Mouse (Mus musculus): ENCODE results near the gene Anxa2. TPM values are rescaled to one million over a fixed set of nuclear protein-coding genes. Genes with fewer than 3 reads are reported as not detected.

Anxa2 gene
- polyA plus RNA-seq, 1 experiment, result 457 TPM

DNA sequence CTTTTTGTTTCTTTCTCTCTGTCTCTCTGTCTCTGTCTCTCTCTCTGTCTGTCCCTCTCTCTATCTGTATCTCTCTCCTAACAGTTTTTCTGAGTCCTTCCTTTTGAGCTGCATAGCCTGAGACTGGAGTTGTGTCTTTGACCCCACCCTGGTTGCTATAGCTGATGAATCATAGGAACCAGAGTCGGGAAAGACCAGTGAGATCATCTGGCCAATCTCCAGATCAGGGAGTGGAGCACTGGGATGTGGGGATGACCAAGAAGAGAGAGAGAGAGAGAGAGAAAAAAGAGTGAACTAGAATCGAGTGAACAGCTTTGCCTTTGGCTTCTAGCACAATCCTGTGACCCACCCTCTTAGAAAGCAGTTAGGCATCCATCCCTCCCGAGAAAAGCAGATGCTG is 10.2 kb upstream of the Anxa2 start:
- H3K4me1 ChIP-seq (ENCODE audit: control insufficient read depth, insufficient read depth, low read length), result peaks cover 13% of the 10 kb centered on the region
- DNase-seq, result no peak
- WGBS, result 14% methylated on average over 3 of the region's 3 CpGs
- H3K4me3 ChIP-seq (replicated peaks; ENCODE audit: extremely low read depth, low read depth, low read length), result no peak overlapping the region
- TF ChIP-seq POLR2A (IDR thresholded peaks at IDR 0.05; ENCODE audit: borderline replicate concordance, extremely low read depth, low read depth, low read length) (no peak), CTCF (IDR thresholded peaks at IDR 0.05; ENCODE audit: insufficient read depth, low read length) (no peak)

GRCm38 (mm10) chr9:69448801-69449200 is 4.6 kb upstream of the Anxa2 start:
- no peak overlapping the region for H3K4me3 ChIP-seq (replicated peaks; ENCODE audit: extremely low read depth, low read depth, low read length)
- 77% methylated on average over 3 of the region's 3 CpGs for WGBS
- TF ChIP-seq POLR2A (IDR thresholded peaks at IDR 0.05; ENCODE audit: borderline replicate concordance, extremely low read depth, low read depth, low read length) (no peak), CTCF (IDR thresholded peaks at IDR 0.05; ENCODE audit: insufficient read depth, low read length) (no peak)
- DNase-seq, result no peak
- H3K4me1 ChIP-seq (ENCODE audit: control insufficient read depth, insufficient read depth, low read length), result peaks cover 2% of the 10 kb centered on the region; the same call in 1 of the 2 replicates

DNA sequence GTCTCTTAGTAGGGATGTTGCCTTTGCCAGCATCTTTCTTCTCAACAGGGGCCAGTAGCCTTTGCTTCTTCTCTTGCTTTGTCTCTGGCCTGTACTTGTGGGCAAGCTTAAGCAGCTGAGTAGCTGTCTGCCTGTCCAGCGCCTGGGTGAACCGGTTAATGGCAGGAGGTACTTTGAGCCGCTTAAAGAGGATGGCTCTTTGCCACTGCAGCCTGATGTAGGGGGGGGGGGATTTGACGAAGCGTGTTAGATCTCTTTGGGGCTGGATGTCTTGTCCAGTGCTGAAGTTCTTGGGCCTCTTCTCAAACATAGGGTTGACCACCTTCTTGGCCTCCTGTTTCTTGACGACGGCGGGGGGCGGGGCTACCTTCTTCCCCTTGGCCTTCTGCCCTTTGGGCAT is 2.8 kb upstream of the Anxa2 start:
- Histone ChIP-seq H3K4me1 (ENCODE audit: control insufficient read depth, insufficient read depth, low read length) (peaks cover 10% of the 10 kb centered on the region), H3K4me3 (replicated peaks; ENCODE audit: extremely low read depth, low read depth, low read length) (no peak overlapping the region)
- TF ChIP-seq POLR2A (IDR thresholded peaks at IDR 0.05; ENCODE audit: borderline replicate concordance, extremely low read depth, low read depth, low read length) (no peak), CTCF (IDR thresholded peaks at IDR 0.05; ENCODE audit: insufficient read depth, low read length) (no peak)
- 81% methylated on average over 9 of the region's 9 CpGs for WGBS
- no peak for DNase-seq

GRCm38 (mm10) chr9:69451886-69452810 is 1.3 kb upstream of the Anxa2 start:
- DNase-seq, result no peak
- 93% methylated on average over 10 of the region's 10 CpGs for WGBS
- H3K4me3 ChIP-seq (replicated peaks; ENCODE audit: extremely low read depth, low read depth, low read length), result no peak overlapping the region
- TF ChIP-seq CTCF (IDR thresholded peaks at IDR 0.05; ENCODE audit: insufficient read depth, low read length) (no peak), POLR2A (IDR thresholded peaks at IDR 0.05; ENCODE audit: borderline replicate concordance, extremely low read depth, low read depth, low read length) (no peak)
- H3K4me1 ChIP-seq (ENCODE audit: control insufficient read depth, insufficient read depth, low read length), result peaks cover 19% of the 10 kb centered on the region

- Histone ChIP-seq H3K4me1 (ENCODE audit: control insufficient read depth, insufficient read depth, low read length) (peaks cover 34% of the 10 kb centered on the region), H3K4me3 (replicated peaks; ENCODE audit: extremely low read depth, low read depth, low read length) (peak overlapping the region; percentile 74)
- WGBS, result 1% methylated on average over 31 of the region's 32 CpGs
- peak; percentile 62 for DNase-seq
- TF ChIP-seq CTCF (IDR thresholded peaks at IDR 0.05; ENCODE audit: insufficient read depth, low read length) (no peak), POLR2A (IDR thresholded peaks at IDR 0.05; ENCODE audit: borderline replicate concordance, extremely low read depth, low read depth, low read length) (peak; percentile 12; the same call in 1 of the 2 replicates)
These were observed 664 bp downstream of the Anxa2 start for GRCm38 (mm10) chr9:69453901-69454666.

DNA sequence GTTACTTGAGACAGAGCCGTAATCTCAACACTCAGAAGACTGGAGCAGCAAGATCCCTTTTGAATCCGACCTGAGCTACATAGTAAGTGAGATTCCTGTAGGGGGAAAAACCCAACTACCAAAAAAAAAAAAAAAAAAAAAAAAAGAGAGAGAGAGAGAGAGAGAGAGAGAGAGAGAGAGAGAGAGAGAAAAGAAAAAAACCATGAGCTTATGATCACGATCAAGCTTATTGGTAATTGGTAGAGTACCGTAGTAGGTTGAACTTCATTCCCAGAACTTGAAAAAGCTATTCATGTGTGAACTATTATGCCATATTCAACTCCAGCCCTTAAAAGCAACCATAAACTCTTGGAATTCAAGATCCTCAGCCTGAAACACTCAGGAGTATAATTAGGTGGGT is 1.3 kb downstream of the Anxa2 start:
- no peak for TF ChIP-seq CTCF (IDR thresholded peaks at IDR 0.05; ENCODE audit: insufficient read depth, low read length)
- 14% methylated on average over 4 of the region's 4 CpGs for WGBS
- DNase-seq, result no peak
- Histone ChIP-seq H3K4me3 (replicated peaks; ENCODE audit: extremely low read depth, low read depth, low read length) (peak overlapping the region; percentile 74), H3K4me1 (ENCODE audit: control insufficient read depth, insufficient read depth, low read length) (peaks cover 37% of the 10 kb centered on the region)

GRCm38 (mm10) chr9:69455391-69455790 is 2.0 kb downstream of the Anxa2 start:
- peaks cover 37% of the 10 kb centered on the region for H3K4me1 ChIP-seq (ENCODE audit: control insufficient read depth, insufficient read depth, low read length)
- WGBS, result 3% methylated on average over 4 of the region's 4 CpGs
- H3K4me3 ChIP-seq (replicated peaks; ENCODE audit: extremely low read depth, low read depth, low read length), result peak overlapping the region; percentile 58
- DNase-seq, result no peak
- TF ChIP-seq POLR2A (IDR thresholded peaks at IDR 0.05; ENCODE audit: borderline replicate concordance, extremely low read depth, low read depth, low read length), result peak; percentile 41; the same call in 1 of the 2 replicates
- TF ChIP-seq CTCF (IDR thresholded peaks at IDR 0.05; ENCODE audit: insufficient read depth, low read length), result no peak

- 29% methylated on average over 15 of the region's 15 CpGs for WGBS
- peaks cover 37% of the 10 kb centered on the region for H3K4me1 ChIP-seq (ENCODE audit: control insufficient read depth, insufficient read depth, low read length)
These were observed 3.1 kb downstream of the Anxa2 start for GRCm38 (mm10) chr9:69456406-69457075.

GRCm38 (mm10) chr9:69457143-69457542 is 3.7 kb downstream of the Anxa2 start:
- 66% methylated on average over 3 of the region's 3 CpGs for WGBS
- H3K4me1 ChIP-seq (ENCODE audit: control insufficient read depth, insufficient read depth, low read length), result peaks cover 37% of the 10 kb centered on the region
- DNase-seq, result no peak
- TF ChIP-seq POLR2A (IDR thresholded peaks at IDR 0.05; ENCODE audit: borderline replicate concordance, extremely low read depth, low read depth, low read length), result no peak
- no peak for TF ChIP-seq CTCF (IDR thresholded peaks at IDR 0.05; ENCODE audit: insufficient read depth, low read length)
- no peak overlapping the region for H3K4me3 ChIP-seq (replicated peaks; ENCODE audit: extremely low read depth, low read depth, low read length)

More at GRCm38 (mm10) chr9:69456406-69457075, 3.1 kb downstream of the Anxa2 start:
- TF ChIP-seq CTCF (IDR thresholded peaks at IDR 0.05; ENCODE audit: insufficient read depth, low read length), result no peak
- TF ChIP-seq POLR2A (IDR thresholded peaks at IDR 0.05; ENCODE audit: borderline replicate concordance, extremely low read depth, low read depth, low read length), result no peak
- no peak overlapping the region for H3K4me3 ChIP-seq (replicated peaks; ENCODE audit: extremely low read depth, low read depth, low read length)
- no peak for DNase-seq
